Mouse (Mus musculus): ENCODE results near the gene Brip1.

Brip1 gene

DNA sequence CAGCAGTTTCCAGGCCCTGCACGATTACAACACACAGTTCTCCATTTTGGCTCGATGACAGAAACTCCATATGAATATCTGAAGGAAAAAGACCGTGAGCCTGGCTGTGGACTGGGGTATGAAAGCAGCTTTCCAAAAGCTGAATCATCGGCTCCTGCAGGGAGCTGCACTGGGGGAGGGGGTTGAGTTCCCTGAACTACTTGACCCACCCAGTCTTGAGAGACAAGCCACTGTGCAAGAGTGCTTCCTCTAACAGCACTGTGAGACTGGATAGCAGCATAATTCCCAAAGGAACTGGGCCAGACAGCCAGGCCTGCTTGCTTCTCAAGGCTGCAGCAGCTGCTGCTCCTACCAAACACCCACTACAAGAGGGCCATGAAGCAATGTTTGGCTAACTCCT is 178.6 kb downstream of the Brip1 start:
- DNase-seq (ENCODE audit: low spot score): no peak

- no peak for DNase-seq (ENCODE audit: low spot score)
Measured at GRCm38 (mm10) chr11:86020033-86020432, 181.0 kb downstream of the Brip1 start.

DNA sequence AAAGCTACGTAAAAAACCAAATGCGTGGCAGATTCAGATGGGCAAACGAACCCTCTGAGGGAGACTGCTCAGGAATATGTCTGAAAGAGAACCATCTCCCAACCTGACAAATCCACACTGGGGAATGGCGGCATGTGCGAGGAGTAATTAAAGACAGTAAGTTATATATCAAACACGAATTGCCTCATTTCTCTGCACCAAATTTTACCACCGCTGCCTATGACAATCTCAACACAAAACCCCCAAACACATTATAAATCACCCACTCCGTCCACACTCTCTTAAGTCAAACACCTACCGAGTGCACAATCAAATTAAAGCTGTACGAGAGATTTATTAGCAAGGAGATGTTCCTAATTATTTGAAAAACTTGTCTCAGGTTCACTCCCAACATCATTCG is 184.8 kb downstream of the Brip1 start:
- DNase-seq (ENCODE audit: low spot score): no peak

GRCm38 (mm10) chr11:86013087-86013486 is 187.9 kb downstream of the Brip1 start:
- DNase-seq (ENCODE audit: low spot score): no peak

DNA sequence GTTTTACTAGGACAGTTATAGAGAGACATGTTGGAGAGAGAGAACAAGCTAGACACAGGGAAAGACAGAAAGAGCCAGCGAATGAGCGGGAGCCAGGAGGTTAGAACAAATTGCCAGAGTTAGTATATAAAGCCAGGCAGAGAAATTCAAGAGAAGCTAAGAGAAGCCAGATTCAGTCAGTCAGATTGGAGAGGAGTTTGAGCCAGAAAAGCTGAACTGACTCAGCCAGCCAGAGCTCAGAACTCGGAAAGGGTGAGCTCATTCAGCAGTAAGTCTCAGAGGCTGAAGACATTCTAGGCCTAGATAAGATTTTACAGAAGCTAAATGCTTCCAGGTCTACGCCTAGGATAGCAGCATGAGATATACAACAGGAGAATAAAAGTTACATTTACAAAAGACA is 190.5 kb downstream of the Brip1 start:
- DNase-seq (ENCODE audit: low spot score): no peak

- DNase-seq (ENCODE audit: low spot score): no peak
Measured at GRCm38 (mm10) chr11:86008211-86008905, 192.6 kb downstream of the Brip1 start.

All from urinary bladder, postnatal 10 days (tissue).